Mouse (Mus musculus) heart, postnatal 0 days (tissue): ENCODE data around the gene Mif4gd.

Experiments
- CTCF ChIP-seq: IDR thresholded peaks from 2 replicates; pipeline ENCODE4 v1.5.1; 2016; ENCODE audit warnings: antibody characterized with exemption, control low read depth, low read depth
- EP300 ChIP-seq: IDR thresholded peaks from 2 replicates; pipeline ENCODE4 v1.6.1; 2016; ENCODE audit warnings: antibody characterized with exemption, low read depth

DNA sequence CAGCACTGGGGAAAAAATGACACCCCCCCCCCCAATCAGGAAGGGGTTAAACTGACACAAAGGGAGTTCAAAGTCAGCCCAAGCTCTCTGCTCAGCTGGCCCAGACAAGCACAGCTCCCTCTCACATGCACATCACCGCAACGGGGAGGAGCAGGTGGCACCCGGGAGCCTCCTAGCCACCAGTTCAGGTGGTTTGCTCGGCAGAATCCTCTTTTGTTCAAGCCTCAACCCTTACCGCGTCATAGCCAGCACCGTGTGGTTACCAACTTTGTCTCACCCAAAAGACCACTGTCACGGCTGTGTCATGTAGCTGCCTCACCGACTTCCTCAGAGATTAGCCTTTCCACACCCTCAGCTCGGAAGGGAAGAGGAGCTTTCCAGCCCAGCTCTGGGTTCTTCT lies 30.5 kb upstream of the Mif4gd start:
- TF ChIP-seq CTCF (no peak), EP300 (no peak)
